Mouse (Mus musculus) bone marrow, adult 2 months (tissue): Measurements from ENCODE around the gene Itsn1. TPM values are rescaled to one million over a fixed set of nuclear protein-coding genes. Genes with fewer than 3 reads are reported as not detected.

Source experiments
- H3K27ac ChIP-seq: fragments of 200-500 bp; 2 replicates; pipeline ENCODE4 v1.5.1; 2012; ENCODE audit warnings: low read depth, mild to moderate bottlenecking, control low read depth, inconsistent platforms, low read length; ENCODE audit not compliant: control insufficient read depth, poor library complexity, insufficient read depth
- H3K4me1 ChIP-seq: fragments of 200-500 bp; 2 replicates; pipeline ENCODE4 v1.6.1; 2011; ENCODE audit warnings: low read length; ENCODE audit not compliant: control insufficient read depth, insufficient read depth
- H3K4me3 ChIP-seq: fragments of 200-500 bp; replicated peaks from 2 replicates; pipeline ENCODE3; 2011; ENCODE audit warnings: mild to moderate bottlenecking, low read depth, low read length, control low read depth; ENCODE audit not compliant: control insufficient read depth
- CTCF ChIP-seq: fragments of 200-500 bp; IDR thresholded peaks from 2 replicates; pipeline ENCODE4 v1.5.1; 2011; ENCODE audit warnings: low read length, control low read depth; ENCODE audit not compliant: control insufficient read depth, insufficient read depth
- POLR2A ChIP-seq: fragments of 200-500 bp; IDR thresholded peaks from 2 replicates; pipeline ENCODE4 v1.6.1; 2011; ENCODE audit warnings: low read depth, mild to moderate bottlenecking, control low read depth, low read length, borderline replicate concordance; ENCODE audit not compliant: control insufficient read depth
- WGBS: fragments of 180-500 bp; shearing (Covaris S2); methylation state at CpG from one replicate; pipeline ENCODE4 v1.1.7; 2018; 5-methylcytosine and 5-hydroxymethylcytosine counted together
- polyA plus RNA-seq: library from polyadenylated mRNA; stranded (reverse); fragments of >200 nt; gene quantifications from 2 replicates; pipeline ENCODE4 v1.2.4, GENCODE M21; 2011; ENCODE audit warnings: low replicate concordance; ENCODE audit not compliant: missing spikeins, insufficient read depth, insufficient read length

Gene Itsn1
- polyA plus RNA-seq, 1 experiment = 158 TPM

- H3K4me3 ChIP-seq = no peak overlapping the region
- H3K4me1 ChIP-seq = no peaks in the 10 kb centered on the region
- no peak for TF ChIP-seq CTCF
- no peak for TF ChIP-seq POLR2A
- no peak overlapping the region for H3K27ac ChIP-seq
- 63% methylated on average over 11 of the region's 11 CpGs for WGBS
Measured at GRCm38 (mm10) chr16:91767165-91767701, 38.2 kb downstream of the Itsn1 start.

GRCm38 (mm10) chr16:91768586-91768985 is 39.5 kb downstream of the Itsn1 start:
- no peak overlapping the region for H3K27ac ChIP-seq
- 94% methylated on average over 6 of the region's 6 CpGs for WGBS
- H3K4me1 ChIP-seq = no peaks in the 10 kb centered on the region
- TF ChIP-seq CTCF (no peak), POLR2A (no peak)
- no peak overlapping the region for H3K4me3 ChIP-seq

GRCm38 (mm10) chr16:91769911-91770310 is 40.8 kb downstream of the Itsn1 start:
- Histone ChIP-seq H3K4me3 (no peak overlapping the region), H3K4me1 (no peaks in the 10 kb centered on the region), H3K27ac (no peak overlapping the region)
- 86% methylated on average over 5 of the region's 5 CpGs for WGBS
- TF ChIP-seq POLR2A = no peak
- no peak for TF ChIP-seq CTCF

- H3K4me3 ChIP-seq = no peak overlapping the region
- TF ChIP-seq POLR2A = no peak
- TF ChIP-seq CTCF = no peak
- no peaks in the 10 kb centered on the region for H3K4me1 ChIP-seq
- no peak overlapping the region for H3K27ac ChIP-seq
- WGBS = 87% methylated on average over 5 of the region's 5 CpGs
Measured at GRCm38 (mm10) chr16:91770662-91771061, 41.6 kb downstream of the Itsn1 start.

- TF ChIP-seq POLR2A (no peak), CTCF (no peak)
- no peak overlapping the region for H3K27ac ChIP-seq
- H3K4me3 ChIP-seq = no peak overlapping the region
- 85% methylated on average over 6 of the region's 6 CpGs for WGBS
- H3K4me1 ChIP-seq = no peaks in the 10 kb centered on the region
Measured at GRCm38 (mm10) chr16:91771334-91771733, 42.3 kb downstream of the Itsn1 start.

- Histone ChIP-seq H3K4me3 (no peak overlapping the region), H3K27ac (no peak overlapping the region), H3K4me1 (no peaks in the 10 kb centered on the region)
- 94% methylated on average over 7 of the region's 7 CpGs for WGBS
- TF ChIP-seq POLR2A (no peak), CTCF (no peak)
Measured at GRCm38 (mm10) chr16:91772586-91772985, 43.5 kb downstream of the Itsn1 start.

GRCm38 (mm10) chr16:91779576-91779975 is 50.5 kb downstream of the Itsn1 start:
- Histone ChIP-seq H3K4me1 (no peaks in the 10 kb centered on the region), H3K4me3 (no peak overlapping the region), H3K27ac (no peak overlapping the region)
- WGBS = 70% methylated on average over 10 of the region's 10 CpGs
- TF ChIP-seq POLR2A (no peak), CTCF (no peak)

GRCm38 (mm10) chr16:91780151-91780550 is 51.1 kb downstream of the Itsn1 start:
- no peak overlapping the region for H3K4me3 ChIP-seq
- WGBS = 77% methylated on average over 7 of the region's 7 CpGs
- TF ChIP-seq POLR2A (no peak), CTCF (no peak)
- no peaks in the 10 kb centered on the region for H3K4me1 ChIP-seq
- H3K27ac ChIP-seq = no peak overlapping the region

- Histone ChIP-seq H3K27ac (no peak overlapping the region), H3K4me1 (no peaks in the 10 kb centered on the region), H3K4me3 (no peak overlapping the region)
- no peak for TF ChIP-seq CTCF
- TF ChIP-seq POLR2A = no peak
- 24% methylated on average over 3 of the region's 3 CpGs for WGBS
Measured at GRCm38 (mm10) chr16:91780826-91781225, 51.7 kb downstream of the Itsn1 start.
